Mouse (Mus musculus): ENCODE data around the gene Cad.

Cad gene

GRCm38 (mm10) chr5:31110781-31111180 lies 56.2 kb downstream of the Cad start:
- in situ Hi-C loops (cut with MboI, MseI): no loop called here

- in situ Hi-C loops (cut with MboI, MseI): no loop called here
These were observed 61.8 kb downstream of the Cad start, which contains the start of gene Trim54 for GRCm38 (mm10) chr5:31116354-31116753. Gene Trim54, plus strand, starts transcription at chr5:31116712.

- in situ Hi-C loops (cut with MboI, MseI): no loop called here
These were observed 62.3 kb downstream of the Cad start for GRCm38 (mm10) chr5:31116912-31117311.

- in situ Hi-C loops (cut with MboI, MseI): no loop called here
These were observed 66.5 kb downstream of the Cad start for GRCm38 (mm10) chr5:31121111-31121510.

- in situ Hi-C loops (cut with MboI, MseI): no loop called here
These were observed 68.9 kb downstream of the Cad start for GRCm38 (mm10) chr5:31123481-31123880.

- in situ Hi-C loops (cut with MboI, MseI): no loop called here
These were observed 71.5 kb downstream of the Cad start for GRCm38 (mm10) chr5:31126050-31126449.

Measured in T-helper 1 cell (primary cell).